Mouse (Mus musculus) monocyte, adult 2 months (primary cell): Measurements from ENCODE around the gene Micall1.

ENCODE experiments used
- DNase-seq, 2 experiments: peaks; one replicate each; pipeline ENCODE4 v3.0.0; 2022; ENCODE audit warnings: low spot score in 2 of 2, low read depth in 1 of 2

Micall1 gene

DNA sequence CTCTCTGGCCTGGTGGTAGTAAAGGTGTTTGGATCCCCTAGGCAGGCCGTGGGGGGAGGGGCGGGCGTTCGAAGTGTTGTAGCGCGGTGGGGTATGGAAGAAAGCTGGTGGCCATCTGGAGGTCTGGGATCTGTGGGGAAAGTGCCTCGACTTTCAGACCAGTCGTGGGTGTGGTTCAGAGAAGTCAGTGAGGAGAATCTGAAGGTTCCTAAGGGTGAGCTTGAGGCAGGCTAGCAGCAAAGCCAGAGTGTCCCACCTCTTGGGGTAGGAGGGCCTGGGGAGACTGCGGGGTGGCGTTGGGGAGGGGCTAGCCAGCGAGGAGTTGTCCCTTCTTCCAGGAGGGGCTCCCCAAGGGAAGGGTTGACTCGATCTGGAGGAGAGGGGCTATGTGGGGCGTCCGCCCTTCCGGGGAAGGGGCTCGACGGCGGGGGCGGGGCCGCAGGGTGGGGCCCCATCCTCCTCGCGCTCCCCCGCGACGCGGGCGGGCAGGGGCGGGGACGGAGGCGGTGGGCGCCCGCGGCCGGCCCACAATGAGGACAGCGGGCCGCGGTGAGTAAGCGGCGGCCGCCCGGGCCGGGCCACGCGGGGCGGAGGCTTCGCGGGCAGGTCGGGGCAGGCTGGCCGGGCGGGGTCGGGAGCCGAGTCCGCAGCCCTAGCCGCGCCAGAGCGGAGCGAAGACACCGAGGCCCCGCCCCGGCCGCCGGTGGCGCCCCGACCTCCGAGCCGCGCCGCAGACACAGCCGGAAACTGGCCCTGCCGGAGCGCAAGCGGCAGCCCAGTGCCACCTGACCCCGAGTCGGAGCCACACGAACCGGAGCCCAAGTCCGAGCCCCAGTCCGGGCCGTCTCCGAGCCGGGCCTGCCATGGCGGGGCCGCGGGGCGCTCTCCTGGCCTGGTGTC is at the start of gene Micall1:
Gene Micall1 (plus strand): TSS at position 478 of the 900 bp plus-strand sequence.
- DNase-seq = peak in 1 of 2 experiments; percentile 29

- no peak for DNase-seq
Measured at GRCm38 (mm10) chr15:79060887-79061565, 47.7 kb upstream of the Micall1 start.

GRCm38 (mm10) chr15:79062376-79063159 is 46.1 kb upstream of the Micall1 start, which contains the start of gene Ankrd54:
Gene Ankrd54, minus strand, starts transcription at chr15:79062893.
- peak; percentile 92 to 94 for DNase-seq

DNA sequence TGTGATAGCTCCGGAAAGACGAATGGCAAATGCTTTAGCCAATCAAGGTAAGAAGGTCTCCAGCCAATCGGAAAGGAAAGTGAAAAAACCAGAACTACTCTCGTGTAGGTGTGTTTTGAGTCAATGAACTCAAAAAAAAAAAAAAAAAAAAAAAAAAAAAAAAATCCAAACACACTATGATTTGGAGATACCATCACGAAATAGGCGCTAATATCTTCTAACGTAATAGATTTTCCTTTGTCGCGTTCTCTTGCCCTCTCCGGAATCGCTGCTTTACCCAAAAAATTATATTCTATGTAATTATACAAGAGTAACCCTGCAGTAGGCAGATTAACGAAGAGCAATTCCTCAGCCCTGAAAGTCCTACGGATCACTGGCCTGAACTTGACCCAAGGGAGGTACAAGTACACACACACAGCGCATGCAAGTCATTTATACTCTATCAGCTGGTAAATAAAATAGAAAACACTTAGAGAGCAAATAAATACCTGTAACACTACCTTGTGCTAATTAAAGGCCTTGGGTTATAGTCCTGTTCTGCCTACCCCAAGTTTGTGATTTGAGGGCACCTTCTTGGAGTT is 45.4 kb upstream of the Micall1 start:
- DNase-seq = no peak

- DNase-seq = no peak
Measured at GRCm38 (mm10) chr15:79065086-79065770, 43.5 kb upstream of the Micall1 start.

- no peak for DNase-seq
Measured at GRCm38 (mm10) chr15:79066276-79066675, 42.4 kb upstream of the Micall1 start.

DNA sequence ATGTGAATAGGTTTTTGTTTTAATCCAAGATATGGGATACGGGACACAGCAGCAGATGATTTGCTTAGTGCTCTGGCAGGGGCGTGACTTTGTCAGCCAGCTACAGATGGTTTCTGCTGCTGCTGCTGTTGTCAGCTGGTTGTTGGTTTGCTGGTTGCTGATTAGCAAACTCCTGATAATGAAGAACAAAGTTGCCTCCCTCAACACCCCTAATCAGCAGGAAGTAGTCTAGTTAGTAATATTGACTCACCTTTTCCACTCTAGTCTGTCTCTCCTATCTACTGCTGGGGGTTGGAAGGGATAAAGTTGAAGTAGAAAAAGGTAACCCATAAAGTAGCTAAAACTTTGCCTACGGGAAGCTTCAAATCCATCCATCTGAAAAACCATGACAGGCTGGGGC is 41.1 kb upstream of the Micall1 start:
- DNase-seq = no peak

- DNase-seq = no peak
Measured at GRCm38 (mm10) chr15:79068416-79068815, 40.3 kb upstream of the Micall1 start.

DNA sequence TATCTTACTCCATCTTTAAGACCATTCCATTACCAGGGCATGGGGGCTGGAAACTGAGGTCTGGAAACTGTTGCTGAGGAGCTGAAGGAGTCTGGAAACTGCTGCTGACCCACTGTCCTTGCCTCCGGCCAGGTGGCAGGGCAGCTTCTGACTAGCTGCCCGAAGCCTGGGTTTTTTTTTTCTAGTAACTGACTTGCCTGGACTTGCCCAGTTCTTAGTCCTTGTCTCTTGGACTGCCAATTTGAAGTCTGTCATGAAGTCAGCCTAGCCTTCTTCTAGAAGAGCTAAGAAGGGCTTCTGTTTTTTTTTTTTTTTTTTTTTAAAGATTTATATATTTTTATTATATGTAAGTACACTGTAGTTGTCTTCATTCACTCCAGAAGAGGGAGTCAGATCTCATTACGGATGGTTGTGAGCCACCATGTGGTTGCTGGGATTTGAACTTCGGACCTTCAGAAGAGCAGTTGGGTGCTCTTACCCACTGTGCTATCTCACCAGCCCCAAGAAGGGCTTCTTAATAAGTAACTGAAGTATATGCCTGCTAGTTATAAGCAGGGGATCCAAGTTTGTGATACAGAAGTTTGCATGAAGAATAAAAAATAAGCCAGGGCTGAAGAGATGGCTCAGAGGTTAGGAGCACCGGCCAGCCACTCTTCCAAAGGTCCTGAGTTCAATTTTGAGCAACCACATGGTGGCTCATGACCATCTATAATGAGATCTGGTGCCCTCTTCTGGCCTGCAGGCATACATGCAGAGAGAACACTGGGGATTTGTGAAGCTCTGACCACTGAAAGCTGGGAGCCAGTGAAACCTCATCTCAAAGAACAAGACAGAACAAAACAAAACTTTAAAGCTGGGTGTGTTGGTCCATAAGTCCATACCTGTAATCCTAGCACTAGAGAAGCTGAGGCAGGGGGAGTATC is 37.3 kb upstream of the Micall1 start:
- DNase-seq = peak in 1 of 2 experiments; percentile 14

- no peak for DNase-seq
Measured at GRCm38 (mm10) chr15:79073752-79074151, 34.9 kb upstream of the Micall1 start.

GRCm38 (mm10) chr15:79074446-79074845 is 34.3 kb upstream of the Micall1 start:
- no peak for DNase-seq

DNA sequence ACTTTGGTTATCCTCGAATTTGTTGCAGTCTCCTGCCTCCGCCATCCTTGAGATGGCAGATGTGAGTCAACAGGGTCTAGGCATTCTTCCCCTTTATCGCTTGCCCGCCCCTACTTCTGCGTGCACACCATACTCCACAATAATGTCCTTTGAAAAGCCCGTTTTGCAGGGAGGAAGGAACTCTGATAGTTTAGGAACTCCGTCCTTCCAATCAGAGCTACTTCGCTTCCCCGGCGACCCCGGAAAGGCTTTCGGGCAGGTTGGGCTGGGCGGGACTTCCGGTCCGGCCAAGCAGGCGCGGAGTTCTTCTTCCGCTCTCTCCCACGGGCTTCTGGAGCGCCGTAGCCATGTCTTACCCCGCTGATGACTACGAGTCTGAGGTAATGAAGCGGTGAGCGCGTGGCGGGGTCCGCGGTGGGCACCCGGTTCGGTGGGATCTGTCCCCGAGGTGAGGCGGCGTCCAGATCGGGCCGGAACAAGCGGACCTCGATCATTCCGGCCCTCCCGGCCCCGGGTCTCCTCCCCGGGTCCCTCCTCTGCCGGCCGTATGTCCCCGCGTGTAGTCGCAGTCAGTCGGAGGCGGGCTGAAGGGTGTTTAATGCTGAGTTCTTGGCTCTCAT is 33.7 kb upstream of the Micall1 start, which contains the start of gene Eif3l:
Gene Eif3l (plus strand): TSS at position 267 of the 620 bp plus-strand sequence.
- DNase-seq = peak; percentile 66 to 71

DNA sequence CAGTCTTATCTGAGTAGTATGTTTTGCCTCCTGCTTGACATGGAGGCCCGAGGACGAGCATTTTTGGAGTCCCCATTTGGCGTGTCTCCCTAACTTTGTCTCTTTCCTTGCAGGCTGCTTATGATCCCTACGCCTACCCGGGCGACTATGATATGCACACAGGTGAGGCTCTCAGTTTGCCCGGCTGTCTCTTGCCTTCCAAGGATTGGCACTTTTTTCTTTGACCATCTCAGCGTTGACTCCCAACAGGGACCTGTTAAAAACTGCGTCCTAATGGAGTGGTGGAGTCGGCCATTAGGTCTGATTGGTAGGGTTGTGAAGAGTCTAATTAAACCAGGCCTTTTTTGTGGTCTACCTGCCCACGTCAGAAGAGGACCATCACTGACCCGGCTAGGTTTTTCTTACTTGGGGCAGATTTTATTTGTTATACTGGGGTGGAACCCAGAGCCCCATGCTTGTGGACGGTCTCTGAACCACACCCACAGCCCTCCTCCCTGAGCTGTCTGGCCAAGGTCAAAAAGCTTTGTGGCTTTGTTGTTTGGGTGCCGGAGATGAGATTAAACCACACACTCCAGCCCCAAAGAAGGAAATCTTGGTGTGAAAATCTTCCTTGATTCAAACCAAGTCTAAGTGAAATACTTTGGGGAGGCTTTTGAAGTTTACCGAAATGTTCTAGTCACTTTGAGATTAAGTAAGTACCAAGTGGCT is 32.9 kb upstream of the Micall1 start:
- no peak for DNase-seq

- DNase-seq = no peak
Measured at GRCm38 (mm10) chr15:79079567-79079966, 29.1 kb upstream of the Micall1 start.

- no peak for DNase-seq
Measured at GRCm38 (mm10) chr15:79092284-79092683, 16.4 kb upstream of the Micall1 start.

- no peak for DNase-seq
Measured at GRCm38 (mm10) chr15:79093083-79093839, 15.4 kb upstream of the Micall1 start.

DNA sequence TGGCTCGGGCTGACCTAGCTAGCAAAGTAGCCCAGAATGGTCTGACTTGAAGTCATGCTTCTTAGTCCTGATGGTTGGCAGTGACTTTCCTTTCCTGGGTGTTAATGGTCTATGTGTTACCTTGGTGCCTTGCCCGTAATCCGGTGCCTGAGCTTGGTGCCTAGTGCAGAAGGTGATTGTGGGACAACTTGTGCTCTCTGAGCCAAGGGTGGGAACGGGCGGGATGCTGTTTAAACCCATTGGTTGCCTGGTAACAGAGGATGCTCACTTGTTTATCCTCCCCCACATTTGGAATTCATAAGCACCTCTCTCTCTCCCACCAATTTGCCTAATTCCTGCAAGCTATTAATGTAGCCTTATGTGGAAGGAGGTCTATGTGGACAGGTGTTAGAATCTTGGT is 13.2 kb upstream of the Micall1 start:
- DNase-seq = no peak
